Mouse (Mus musculus) urinary bladder, postnatal 25 days (tissue): ENCODE measurements at regions not wholly inside any gene's neighbourhood (a gene's known extent, or its start where the extent isn't known, plus 50 kb on each side); places are given as distances from the start of the nearest gene placed in this dataset.

ENCODE experiments used
- DNase-seq: peaks from one replicate; pipeline ENCODE4 v3.0.0; 2022; ENCODE audit warnings: low spot score

DNA sequence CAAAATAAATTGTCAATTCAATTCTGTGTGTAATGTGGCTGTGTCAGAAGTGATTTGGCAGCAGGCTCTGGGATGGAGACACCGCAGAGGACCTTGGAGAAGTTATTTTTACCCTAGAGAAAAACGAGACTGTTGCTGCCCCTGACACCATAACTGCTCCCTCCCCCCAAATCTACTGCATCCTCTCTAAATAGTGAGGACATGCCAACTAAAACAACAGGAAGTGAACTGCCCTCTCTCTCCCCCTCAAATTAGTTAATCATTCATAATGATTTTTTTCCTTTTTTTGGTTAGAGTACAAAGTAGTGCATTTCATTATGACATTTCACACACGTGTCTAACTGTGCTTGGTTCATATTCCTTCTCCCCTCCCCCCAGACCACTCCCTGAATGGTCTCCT is 55.6 kb upstream of the Pias1 start:
- DNase-seq: no peak

DNA sequence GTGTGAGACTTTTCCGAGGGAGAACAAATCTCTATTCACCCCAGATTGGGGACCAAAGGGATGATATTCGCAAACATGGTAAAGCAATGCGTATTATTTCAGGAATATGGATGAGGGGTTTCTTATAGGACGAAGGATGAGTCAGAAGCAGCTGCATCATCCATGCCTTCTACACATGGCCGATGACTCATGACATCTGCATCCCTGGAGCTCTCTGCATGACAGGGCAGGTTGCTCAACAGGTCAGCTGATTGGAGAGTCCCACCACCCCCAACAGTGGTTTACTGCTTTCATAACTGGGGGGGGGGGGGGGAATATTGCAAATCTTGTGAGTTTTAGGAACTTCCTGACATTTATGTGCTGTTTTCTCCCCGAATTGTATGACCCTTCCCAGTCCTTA is 50.3 kb upstream of the Pias1 start:
- DNase-seq: no peak
